Mouse (Mus musculus) urinary bladder, postnatal 10 days (tissue): ENCODE measurements around the gene Gm3448.
"Not testable (repeated sequence)": the region's sequence is repeated elsewhere in the genome, so short reads cannot be mapped to it uniquely, and the experiment has no call there.

Experiments used
- DNase-seq: peaks from one replicate; pipeline ENCODE4 v3.0.0; 2022; ENCODE audit warnings: low spot score

Gene Gm3448

DNA sequence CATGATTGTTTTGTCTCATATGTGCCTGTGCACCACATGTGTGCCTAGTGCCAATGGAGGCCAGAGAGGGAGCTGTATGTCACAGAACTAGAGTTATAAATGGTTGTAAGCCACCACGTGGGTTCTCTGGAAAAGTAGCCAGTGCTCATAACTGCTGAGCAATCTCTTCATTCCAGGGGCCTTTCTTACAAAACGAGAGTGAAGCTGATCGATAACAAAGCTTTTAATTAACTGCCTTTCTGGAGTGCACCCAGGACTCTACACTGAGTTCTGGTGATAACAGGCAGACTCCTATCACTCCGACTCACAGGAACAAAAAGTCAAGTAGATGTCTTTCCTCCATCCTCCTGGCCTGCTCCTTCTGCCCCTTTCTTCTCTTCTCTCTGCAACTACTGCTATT lies 9.9 kb downstream of the Gm3448 start:
- not testable (repeated sequence) for DNase-seq

DNA sequence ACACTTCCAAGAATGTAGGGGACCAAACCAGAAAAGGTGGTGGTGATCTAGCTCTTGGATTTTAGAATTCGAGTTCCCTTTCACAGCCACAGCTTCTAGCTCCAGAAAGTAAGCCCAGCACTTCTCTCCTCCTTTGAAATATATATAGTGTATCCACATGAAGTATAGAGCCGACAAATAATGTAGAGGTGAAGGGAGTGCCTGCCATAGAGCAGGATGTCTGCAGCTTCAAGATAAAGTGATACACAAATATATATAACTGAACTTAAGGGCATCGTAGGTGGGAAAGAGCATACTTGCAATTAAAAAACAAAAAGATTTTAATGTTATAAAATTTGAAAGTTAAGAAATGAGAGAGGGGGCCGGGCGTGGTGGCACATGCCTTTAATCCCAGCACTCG lies 15.8 kb downstream of the Gm3448 start:
- DNase-seq: not testable (repeated sequence)

DNA sequence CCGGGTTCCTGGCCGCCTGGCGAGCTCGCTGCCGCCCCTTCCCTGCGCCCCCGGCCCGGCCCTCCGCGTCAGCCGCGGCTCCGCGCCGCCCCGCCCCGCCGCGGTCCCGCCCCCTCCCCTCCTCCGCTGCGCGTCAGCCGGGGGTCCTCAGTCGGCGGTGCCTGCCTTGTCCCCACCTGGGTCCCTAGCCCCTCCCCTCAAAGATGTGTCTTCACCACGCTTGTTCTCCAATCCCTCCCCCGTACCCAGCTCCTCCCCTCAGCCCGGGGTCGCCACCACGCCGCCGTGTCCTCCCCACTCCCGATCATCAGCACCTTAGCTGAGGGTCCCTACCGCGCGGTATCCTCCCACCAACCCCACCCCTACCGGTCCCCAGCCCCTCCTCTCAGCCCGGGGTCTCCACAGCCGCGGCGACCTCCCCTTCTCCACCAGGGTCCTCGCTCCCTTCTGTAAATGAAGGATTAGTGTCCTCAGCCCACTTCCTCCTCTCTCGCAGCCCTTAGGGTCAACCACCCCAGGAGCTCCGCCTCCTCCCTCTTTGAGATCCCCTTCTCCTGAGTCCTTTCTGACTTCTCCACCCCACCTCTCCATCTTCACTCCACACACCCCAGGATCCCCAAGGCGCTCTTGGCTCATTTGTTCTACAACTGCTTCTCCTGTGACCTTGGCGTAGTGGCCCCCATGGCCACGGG lies 16.7 kb downstream of the Gm3448 start:
- DNase-seq: not testable (repeated sequence)

DNA sequence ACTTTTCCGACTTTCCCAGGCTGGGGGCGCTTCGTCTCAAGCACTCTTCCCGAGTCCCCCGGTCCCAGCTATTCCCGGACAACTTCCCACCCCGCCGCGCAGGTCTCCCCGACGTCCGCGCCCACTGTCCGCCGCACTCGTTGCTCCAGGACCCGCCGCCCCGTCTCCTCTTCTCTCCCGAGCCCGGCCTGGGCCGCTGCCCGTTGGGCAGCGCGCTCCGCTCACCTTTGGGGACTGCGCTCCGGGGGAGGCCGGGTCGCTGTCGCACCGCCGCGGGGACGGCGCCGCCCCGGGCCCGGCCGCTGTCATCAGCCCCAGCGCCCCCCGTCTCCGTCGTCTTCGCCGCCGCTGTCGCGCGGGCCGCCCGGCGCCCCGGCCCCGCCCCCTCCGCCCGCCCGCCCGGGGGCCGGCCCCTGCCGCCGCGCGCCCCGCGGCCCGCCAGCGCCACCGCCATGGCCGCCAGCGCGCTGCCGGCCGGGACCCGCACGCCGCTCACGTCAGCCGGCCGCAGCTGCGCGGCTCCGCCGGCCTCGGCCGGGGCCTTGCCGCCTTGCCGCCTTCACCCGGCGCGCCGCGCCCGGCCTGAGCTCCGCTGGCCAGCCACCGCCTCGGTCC lies 17.4 kb downstream of the Gm3448 start:
- DNase-seq: not testable (repeated sequence)

DNA sequence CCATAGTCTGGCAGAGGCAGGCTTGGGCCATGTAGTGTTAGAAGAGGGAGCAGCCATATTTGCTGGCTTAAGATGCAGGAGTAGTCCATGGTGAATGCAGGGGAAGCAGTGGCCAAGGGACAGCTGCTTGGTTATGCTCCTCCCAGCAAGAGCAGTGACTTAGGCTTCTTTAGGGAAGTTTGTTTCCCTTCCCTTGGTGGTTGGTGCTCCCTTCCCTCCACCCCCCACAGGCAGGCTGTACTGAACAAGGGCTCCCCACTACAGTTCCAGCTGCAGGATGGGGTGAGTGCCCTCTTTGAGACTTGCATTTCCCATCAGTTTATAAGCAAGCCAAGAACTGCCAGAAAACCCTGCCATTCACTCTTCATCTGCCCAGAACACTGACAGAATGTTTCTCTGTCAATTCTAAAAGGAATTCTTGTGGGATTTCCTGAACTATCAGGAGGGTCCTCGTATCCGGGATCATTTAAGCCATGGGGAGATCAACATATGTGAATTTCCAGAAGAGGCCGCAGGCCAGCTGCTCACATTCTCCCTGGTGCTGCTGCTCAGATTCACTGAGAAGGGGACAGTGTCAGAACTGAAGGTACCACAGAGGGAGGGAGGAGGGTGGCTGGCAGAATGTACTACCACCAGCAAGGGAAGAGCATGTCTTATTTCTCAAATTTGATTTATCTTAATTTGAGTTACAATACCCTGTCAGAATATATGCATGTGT lies 19.7 kb downstream of the Gm3448 start:
- DNase-seq: not testable (repeated sequence)

DNA sequence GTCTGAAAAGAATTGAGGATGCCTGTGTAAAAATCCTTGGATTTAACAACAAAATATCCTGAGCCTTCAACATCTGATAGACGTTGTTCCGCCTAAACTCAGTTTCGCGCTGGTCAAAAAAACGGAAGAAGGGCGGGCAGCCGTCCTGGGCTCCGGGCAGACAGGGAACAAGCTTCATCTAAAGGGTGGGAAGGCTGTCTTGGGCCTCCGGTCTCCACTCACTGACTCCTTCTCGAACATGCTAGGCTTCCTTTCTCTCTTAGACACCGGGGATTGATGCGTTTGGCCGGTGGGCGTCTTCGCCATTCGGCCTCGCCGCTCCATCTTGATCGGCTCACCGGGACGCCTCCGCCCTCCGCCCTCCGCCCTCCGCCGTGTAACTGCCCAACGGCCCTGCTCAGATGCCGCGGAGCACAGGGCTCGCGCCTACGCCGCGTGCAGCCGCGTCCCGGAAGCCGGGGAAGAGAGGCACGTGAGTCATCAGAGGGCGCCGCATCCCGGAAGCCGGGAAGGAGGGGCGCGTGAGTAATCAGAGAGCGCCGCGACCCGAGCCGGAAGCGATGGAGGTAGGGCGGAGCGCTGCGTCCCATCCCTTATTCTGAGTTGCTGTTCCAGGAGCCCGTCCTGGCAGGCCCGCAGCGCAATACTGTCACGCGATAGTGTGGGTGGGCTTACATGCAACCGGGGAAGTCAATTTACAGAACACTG lies 31.5 kb downstream of the Gm3448 start, which contains the start of gene Gm3435:
Gene Gm3435, plus strand, starts transcription at position 471 of the 708 bp plus-strand sequence.
- not testable (repeated sequence) for DNase-seq

DNA sequence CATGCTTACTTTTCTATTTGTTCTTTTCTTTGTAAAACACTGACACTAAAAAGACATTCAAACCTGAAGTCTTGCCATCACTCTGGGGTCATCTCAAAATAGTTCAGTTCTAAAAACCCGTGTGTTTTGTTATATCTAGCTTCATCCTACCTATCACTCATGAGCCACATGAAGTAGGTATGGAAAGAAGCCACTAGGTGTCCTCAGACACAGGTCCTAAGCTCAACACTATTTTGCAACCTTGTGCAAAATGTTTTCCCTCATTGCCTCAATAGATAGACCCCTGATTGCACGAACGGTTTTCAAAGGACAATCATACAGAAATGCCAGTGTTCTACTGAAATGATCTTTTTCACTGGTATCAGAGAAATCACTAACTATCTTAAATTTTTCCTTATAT lies 32.2 kb downstream of the Gm3448 start:
- not testable (repeated sequence) for DNase-seq

DNA sequence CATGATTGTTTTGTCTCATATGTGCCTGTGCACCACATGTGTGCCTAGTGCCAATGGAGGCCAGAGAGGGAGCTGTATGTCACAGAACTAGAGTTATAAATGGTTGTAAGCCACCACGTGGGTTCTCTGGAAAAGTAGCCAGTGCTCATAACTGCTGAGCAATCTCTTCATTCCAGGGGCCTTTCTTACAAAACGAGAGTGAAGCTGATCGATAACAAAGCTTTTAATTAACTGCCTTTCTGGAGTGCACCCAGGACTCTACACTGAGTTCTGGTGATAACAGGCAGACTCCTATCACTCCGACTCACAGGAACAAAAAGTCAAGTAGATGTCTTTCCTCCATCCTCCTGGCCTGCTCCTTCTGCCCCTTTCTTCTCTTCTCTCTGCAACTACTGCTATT lies 41.3 kb downstream of the Gm3448 start:
- not testable (repeated sequence) for DNase-seq

DNA sequence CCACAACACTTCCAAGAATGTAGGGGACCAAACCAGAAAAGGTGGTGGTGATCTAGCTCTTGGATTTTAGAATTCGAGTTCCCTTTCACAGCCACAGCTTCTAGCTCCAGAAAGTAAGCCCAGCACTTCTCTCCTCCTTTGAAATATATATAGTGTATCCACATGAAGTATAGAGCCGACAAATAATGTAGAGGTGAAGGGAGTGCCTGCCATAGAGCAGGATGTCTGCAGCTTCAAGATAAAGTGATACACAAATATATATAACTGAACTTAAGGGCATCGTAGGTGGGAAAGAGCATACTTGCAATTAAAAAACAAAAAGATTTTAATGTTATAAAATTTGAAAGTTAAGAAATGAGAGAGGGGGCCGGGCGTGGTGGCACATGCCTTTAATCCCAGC lies 47.2 kb downstream of the Gm3448 start:
- not testable (repeated sequence) for DNase-seq

DNA sequence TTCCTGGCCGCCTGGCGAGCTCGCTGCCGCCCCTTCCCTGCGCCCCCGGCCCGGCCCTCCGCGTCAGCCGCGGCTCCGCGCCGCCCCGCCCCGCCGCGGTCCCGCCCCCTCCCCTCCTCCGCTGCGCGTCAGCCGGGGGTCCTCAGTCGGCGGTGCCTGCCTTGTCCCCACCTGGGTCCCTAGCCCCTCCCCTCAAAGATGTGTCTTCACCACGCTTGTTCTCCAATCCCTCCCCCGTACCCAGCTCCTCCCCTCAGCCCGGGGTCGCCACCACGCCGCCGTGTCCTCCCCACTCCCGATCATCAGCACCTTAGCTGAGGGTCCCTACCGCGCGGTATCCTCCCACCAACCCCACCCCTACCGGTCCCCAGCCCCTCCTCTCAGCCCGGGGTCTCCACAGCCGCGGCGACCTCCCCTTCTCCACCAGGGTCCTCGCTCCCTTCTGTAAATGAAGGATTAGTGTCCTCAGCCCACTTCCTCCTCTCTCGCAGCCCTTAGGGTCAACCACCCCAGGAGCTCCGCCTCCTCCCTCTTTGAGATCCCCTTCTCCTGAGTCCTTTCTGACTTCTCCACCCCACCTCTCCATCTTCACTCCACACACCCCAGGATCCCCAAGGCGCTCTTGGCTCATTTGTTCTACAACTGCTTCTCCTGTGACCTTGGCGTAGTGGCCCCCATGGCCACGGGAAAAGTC lies 48.1 kb downstream of the Gm3448 start:
- DNase-seq: not testable (repeated sequence)

DNA sequence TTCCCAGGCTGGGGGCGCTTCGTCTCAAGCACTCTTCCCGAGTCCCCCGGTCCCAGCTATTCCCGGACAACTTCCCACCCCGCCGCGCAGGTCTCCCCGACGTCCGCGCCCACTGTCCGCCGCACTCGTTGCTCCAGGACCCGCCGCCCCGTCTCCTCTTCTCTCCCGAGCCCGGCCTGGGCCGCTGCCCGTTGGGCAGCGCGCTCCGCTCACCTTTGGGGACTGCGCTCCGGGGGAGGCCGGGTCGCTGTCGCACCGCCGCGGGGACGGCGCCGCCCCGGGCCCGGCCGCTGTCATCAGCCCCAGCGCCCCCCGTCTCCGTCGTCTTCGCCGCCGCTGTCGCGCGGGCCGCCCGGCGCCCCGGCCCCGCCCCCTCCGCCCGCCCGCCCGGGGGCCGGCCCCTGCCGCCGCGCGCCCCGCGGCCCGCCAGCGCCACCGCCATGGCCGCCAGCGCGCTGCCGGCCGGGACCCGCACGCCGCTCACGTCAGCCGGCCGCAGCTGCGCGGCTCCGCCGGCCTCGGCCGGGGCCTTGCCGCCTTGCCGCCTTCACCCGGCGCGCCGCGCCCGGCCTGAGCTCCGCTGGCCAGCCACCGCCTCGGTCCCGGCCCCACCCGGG lies 48.7 kb downstream of the Gm3448 start:
- not testable (repeated sequence) for DNase-seq

DNA sequence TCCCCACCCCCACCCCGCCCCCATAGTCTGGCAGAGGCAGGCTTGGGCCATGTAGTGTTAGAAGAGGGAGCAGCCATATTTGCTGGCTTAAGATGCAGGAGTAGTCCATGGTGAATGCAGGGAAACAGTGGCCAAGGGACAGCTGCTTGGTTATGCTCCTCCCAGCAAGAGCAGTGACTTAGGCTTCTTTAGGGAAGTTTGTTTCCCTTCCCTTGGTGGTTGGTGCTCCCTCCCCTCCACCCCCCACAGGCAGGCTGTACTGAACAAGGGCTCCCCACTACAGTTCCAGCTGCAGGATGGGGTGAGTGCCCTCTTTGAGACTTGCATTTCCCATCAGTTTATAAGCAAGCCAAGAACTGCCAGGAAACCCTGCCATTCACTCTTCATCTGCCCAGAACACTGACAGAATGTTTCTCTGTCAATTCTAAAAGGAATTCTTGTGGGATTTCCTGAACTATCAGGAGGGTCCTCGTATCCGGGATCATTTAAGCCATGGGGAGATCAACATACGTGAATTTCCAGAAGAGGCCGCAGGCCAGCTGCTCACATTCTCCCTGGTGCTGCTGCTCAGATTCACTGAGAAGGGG lies 51.1 kb downstream of the Gm3448 start:
- DNase-seq: not testable (repeated sequence)

DNA sequence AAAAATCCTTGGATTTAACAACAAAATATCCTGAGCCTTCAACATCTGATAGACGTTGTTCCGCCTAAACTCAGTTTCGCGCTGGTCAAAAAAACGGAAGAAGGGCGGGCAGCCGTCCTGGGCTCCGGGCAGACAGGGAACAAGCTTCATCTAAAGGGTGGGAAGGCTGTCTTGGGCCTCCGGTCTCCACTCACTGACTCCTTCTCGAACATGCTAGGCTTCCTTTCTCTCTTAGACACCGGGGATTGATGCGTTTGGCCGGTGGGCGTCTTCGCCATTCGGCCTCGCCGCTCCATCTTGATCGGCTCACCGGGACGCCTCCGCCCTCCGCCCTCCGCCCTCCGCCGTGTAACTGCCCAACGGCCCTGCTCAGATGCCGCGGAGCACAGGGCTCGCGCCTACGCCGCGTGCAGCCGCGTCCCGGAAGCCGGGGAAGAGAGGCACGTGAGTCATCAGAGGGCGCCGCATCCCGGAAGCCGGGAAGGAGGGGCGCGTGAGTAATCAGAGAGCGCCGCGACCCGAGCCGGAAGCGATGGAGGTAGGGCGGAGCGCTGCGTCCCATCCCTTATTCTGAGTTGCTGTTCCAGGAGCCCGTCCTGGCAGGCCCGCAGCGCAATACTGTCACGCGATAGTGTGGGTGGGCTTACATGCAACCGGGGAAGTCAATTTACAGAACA lies 62.8 kb downstream of the Gm3448 start, which contains the start of the genes 9030025P20Rik and Gm3417:
Gene 9030025P20Rik, plus strand, starts transcription at position 107 of the 677 bp plus-strand sequence.
Gene Gm3417, minus strand, starts transcription at position 429 of the 677 bp plus-strand sequence.
- DNase-seq: not testable (repeated sequence)

DNA sequence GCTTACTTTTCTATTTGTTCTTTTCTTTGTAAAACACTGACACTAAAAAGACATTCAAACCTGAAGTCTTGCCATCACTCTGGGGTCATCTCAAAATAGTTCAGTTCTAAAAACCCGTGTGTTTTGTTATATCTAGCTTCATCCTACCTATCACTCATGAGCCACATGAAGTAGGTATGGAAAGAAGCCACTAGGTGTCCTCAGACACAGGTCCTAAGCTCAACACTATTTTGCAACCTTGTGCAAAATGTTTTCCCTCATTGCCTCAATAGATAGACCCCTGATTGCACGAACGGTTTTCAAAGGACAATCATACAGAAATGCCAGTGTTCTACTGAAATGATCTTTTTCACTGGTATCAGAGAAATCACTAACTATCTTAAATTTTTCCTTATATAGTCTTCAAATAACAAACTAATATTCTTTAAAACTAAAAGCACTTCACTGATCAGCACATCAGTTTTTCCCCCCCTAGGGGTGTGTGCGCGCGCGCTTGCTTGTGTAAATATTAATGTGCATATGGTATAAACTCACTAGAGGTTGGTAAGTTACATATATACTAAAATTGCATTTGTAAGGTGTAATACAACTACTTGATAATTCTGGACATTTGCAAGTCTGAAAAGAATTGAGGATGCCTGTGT lies 63.5 kb downstream of the Gm3448 start:
- DNase-seq: not testable (repeated sequence)

DNA sequence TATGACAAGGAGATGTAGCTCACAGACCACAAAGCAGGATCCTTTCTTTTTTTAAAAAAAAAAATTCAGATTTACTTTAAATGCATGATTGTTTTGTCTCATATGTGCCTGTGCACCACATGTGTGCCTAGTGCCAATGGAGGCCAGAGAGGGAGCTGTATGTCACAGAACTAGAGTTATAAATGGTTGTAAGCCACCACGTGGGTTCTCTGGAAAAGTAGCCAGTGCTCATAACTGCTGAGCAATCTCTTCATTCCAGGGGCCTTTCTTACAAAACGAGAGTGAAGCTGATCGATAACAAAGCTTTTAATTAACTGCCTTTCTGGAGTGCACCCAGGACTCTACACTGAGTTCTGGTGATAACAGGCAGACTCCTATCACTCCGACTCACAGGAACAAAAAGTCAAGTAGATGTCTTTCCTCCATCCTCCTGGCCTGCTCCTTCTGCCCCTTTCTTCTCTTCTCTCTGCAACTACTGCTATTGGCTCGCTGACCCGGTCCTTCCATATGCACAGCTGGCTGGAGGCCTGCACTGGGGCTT lies 72.9 kb downstream of the Gm3448 start:
- DNase-seq: not testable (repeated sequence)

DNA sequence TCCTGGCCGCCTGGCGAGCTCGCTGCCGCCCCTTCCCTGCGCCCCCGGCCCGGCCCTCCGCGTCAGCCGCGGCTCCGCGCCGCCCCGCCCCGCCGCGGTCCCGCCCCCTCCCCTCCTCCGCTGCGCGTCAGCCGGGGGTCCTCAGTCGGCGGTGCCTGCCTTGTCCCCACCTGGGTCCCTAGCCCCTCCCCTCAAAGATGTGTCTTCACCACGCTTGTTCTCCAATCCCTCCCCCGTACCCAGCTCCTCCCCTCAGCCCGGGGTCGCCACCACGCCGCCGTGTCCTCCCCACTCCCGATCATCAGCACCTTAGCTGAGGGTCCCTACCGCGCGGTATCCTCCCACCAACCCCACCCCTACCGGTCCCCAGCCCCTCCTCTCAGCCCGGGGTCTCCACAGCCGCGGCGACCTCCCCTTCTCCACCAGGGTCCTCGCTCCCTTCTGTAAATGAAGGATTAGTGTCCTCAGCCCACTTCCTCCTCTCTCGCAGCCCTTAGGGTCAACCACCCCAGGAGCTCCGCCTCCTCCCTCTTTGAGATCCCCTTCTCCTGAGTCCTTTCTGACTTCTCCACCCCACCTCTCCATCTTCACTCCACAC lies 79.7 kb downstream of the Gm3448 start:
- not testable (repeated sequence) for DNase-seq

DNA sequence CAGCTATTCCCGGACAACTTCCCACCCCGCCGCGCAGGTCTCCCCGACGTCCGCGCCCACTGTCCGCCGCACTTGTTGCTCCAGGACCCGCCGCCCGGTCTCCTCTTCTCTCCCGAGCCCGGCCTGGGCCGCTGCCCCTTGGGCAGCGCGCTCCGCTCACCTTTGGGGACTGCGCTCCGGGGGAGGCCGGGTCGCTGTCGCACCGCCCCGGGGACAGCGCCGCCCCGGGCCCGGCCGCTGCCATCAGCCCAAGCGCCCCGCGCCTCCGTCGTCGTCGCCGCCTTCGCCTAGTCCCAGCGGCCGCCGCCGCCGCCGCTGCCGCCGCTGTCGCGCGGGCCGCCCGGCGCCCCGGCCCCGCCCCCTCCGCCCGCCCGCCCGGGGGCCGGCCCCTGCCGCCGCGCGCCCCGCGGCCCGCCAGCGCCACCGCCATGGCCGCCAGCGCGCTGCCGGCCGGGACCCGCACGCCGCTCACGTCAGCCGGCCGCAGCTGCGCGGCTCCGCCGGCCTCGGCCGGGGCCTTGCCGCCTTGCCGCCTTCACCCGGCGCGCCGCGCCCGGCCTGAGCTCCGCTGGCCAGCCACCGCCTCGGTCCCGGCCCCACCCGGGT lies 80.3 kb downstream of the Gm3448 start, which contains the start of gene Phf10:
Gene Phf10, minus strand, starts transcription at position 323 of the 606 bp plus-strand sequence.
- DNase-seq: not testable (repeated sequence)

DNA sequence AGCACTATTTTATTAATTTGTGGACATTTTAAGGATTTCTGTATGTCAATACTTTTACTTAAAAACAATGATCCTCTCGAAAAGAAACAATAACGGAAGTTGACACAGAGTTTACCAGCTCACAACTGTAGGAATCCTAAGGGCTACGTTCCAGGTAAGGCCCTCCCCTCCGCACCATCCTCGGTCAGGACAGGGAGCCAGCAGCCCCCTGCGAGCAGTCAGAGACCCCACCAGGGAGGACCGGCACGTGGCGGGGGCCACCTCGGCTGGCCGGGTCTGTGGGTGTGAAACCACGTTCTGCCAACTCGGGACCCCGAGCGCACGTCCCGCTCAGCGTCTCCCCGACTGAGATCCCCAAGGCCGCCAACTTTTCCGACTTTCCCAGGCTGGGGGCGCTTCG lies 80.8 kb downstream of the Gm3448 start:
- no peak for DNase-seq
